Mouse (Mus musculus) urinary bladder, postnatal 14 days (tissue): ENCODE results near the gene Fgd1.

Experiments used
- DNase-seq: peaks from one replicate; pipeline ENCODE4 v3.0.0; 2021; ENCODE audit warnings: low spot score

Fgd1 gene

DNA sequence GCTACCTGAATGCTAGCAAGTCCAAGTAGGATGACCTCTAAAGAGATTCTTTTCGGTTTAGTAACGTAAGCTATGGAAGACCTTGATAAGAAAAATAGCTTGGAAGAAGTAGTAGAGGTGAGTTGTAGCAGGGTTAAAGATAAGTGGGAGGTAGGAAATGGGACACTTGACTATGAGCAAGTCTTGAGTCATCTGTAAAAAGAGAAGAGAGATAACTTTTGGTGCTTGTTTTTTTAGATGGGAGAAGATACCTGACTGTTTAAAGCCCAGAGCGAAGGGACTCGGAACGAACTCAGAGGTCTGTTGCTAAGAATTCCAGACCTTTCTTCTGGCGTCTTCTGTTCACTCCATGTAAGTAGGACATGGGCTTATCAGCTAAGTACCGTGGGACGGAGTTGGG lies at the start of gene Fgd1:
Gene Fgd1, plus strand, starts transcription at position 301 of the 400 bp plus-strand sequence.
- no peak for DNase-seq

DNA sequence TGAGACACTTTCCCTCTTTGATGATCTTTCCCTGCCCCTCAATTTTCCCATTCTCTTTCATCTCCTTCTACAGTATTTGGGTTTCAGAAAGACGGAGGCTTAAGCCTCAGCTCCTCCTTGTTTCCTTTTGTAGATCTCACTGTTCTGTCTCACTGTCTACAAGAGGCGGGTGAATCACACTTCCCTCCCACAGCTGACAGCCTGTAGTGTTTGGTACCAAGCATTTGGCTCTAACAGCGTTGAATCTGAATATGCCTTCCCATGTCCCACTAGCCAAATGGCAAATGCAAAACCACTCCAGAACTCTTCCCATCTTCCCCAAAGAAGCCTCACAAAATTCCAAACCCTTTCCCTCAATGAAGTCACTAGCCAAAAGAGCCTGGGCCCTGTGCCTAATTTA lies 49.2 kb upstream of the Fgd1 start:
- DNase-seq, result no peak

GRCm38 (mm10) chrX:151016938-151017877 lies 28.7 kb upstream of the Fgd1 start, which contains the start of gene Gnl3l:
Gene Gnl3l, minus strand, starts transcription at chrX:151017322.
- DNase-seq, result peak; percentile 88

DNA sequence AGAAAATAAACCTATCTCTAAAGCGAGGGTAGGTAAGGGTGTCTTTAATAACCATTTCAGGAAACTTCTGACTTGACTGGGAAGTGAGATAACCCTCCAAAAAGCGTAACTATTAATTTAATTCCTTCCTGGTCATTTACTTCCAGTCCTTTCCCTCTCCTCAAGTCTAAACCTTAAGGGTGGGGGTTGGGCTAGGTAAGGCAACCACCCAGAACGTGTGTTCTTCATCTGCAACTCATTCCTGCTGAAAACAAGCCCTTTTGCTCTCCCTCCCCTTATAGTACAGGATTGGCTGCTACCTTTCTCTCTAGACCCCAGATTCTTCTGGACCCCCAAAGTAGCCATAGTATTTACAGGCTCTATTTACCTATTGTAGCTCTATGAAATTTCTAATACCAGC lies 28.1 kb upstream of the Fgd1 start:
- no peak for DNase-seq

- no peak for DNase-seq
These were observed 27.2 kb upstream of the Fgd1 start for GRCm38 (mm10) chrX:151018798-151019197.

GRCm38 (mm10) chrX:151031400-151031799 lies 14.6 kb upstream of the Fgd1 start:
- no peak for DNase-seq

GRCm38 (mm10) chrX:151041223-151041622 lies 4.7 kb upstream of the Fgd1 start:
- DNase-seq, result no peak

DNA sequence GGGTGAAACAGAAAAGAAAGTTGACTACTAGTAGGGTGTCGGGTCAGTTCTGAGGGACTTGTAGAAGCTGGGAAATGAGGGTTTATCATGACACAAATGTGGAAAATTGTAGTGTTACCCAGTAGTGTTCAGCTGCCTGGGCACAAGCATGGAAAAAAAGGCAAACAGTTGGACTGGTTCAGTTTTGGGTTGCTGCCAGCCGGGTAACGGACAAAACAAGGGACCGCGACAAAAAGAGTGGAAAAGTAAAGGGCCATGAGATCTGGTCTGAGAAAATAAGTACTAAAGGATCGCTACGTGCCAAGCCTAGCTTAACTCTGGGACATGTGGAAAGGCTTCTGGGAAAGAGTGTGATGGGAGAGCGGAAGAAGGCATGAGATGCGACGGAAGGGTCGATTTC lies 371 bp downstream of the Fgd1 start:
- DNase-seq, result no peak

GRCm38 (mm10) chrX:151046777-151047430 lies 954 bp downstream of the Fgd1 start:
- peak; percentile 88 for DNase-seq

DNA sequence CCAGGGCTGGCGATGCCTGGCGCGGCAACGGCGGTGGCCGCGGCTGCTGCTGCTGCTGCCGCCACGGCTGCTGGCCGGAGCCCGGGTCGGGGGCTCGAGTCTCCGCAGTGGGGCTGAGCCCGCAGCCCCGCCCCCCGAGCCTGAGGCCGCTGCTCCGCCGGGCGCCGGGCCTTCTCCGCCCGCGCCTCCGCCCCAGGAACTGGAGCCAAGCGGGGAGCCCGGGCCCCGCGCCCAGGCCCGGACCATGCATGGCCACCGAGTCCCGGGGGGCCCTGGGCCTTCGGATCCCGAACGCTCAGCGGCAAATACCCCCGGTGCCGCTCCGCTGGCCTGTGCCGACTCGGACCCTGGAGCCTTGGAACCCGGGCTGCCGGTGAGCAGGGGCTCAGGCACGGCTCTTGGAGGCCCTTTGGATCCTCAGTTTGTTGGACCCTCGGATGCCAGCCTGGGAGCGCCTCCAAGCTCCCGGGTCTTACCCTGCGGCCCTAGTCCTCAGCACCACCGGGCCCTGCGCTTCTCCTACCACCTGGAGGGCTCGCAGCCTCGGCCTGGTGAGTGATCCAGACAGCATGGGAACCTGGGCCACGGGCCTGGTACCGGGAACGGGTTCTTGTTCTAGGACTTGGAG lies 1.6 kb downstream of the Fgd1 start:
- peak; percentile 12 for DNase-seq

- no peak for DNase-seq
These were observed 3.8 kb downstream of the Fgd1 start for GRCm38 (mm10) chrX:151049661-151050215.

GRCm38 (mm10) chrX:151050337-151050736 lies 4.4 kb downstream of the Fgd1 start:
- DNase-seq, result peak; percentile 44

DNA sequence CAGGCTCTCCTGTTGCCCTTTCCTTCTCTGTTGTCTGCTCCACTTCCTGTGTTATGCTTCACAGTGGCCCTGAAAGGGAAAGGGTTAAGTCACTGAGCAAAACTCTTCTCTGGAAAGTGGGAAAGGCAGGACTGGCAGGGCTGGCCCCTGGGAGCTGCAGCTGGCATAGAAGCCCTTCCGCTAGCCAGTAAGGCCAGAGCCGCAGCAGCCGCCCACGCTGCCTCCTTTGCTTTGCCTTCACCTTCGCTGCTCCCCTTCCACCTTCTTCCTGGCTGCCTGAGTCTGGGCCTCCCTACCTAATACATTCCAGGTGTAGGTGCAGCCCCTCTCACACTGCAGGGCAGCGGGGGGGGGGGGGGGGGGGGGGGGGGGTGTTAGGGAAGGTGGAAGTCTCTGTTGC lies 8.5 kb downstream of the Fgd1 start:
- DNase-seq, result no peak

DNA sequence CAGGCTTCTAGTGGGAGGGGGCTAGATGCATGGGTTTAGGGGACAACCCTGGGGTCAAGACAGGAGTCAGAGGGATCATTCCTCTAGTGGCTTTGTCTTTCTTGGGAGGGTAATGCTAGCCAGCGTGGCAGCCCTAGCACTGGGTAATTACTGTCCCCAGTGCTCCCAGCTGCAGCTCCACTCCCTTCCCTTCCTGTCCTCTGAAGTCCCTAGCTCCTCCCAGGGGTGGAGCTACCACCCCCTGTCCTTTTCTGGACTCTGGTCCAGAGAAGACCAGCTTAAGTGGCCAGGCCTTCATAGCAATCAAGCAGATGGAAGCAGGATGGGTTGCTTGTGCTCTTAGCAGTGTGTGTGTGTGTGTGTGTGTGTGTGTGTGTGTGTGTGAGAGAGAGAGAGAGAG lies 9.6 kb downstream of the Fgd1 start:
- peak; percentile 12 for DNase-seq

DNA sequence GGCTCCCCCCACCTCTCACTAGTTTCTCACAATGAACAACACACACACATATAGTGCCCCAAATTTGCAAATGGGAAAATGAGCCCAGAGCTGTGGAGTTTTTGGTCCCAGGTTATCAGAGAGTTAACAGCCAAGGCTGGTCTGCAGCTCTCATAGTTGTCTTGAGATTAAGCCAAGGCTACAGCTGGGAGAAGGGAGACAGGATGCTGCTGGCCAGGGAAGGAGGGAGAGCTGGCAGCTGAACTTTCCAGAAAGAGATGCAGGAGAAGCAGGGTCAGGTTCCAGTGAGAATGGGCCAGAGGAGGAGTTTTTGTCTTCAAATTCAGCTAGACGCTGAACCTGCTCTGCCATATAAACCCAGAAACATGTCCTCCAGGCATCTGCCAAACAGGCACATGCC lies 13.4 kb downstream of the Fgd1 start:
- peak; percentile 13 for DNase-seq

DNA sequence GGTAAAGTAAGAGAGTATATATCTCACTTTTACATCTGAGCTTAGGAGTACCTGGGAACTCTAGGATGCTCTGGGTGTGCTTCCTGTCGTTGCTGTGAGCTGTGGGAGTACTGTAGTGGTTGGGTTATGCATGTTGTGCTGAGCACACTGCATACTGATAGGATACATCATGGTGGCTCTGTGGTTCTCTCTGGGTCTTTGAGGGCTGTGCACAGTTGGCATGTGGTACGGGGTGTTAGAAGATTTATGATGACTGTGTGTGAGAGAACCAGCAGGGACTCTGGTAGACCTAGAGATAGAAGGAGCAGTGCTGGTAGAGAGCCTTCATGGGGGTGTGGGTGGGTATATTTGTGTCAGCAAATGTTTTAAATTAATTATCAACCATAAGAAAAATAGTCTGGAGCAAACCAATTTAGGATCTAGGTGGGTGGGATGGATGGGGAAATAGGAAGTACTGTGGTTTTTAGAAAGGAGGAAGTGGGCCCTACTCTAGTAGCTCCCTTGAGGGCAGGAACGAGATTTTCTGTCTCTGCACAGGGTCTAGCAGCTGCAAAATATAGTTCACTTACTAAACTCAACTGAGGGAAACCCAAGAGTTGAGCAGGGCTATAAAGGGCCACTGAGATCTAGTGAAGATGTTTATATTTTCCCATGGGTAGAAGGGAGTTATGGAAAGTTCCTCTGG lies 15.8 kb downstream of the Fgd1 start:
- no peak for DNase-seq

DNA sequence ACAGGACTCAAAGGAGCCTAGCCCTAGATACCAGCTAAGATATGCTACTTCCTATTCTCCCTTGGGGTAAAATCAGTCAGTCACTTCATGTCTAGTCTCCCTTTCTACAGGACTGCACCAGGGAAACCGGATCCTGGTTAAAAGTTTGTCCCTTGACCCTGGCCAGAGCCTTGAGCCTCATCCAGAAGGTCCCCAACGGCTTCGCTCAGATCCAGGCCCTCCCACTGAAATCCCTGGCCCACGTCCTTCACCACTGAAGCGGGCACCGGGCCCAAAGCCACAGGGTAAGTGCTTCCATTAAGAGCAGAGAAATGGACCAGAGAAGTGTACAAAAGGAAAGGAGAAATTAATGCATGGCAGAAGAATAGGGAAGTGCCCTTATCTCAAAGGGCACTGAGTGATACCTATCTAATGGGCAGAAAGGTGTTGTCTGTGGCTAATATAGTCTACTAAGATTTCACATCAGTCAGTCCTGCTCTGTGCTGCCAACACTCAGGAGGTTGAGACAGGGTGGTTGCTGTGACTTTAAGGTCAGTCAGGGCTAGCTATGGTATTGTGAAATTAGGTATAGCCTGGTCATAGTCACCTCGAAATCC lies 20.2 kb downstream of the Fgd1 start:
- DNase-seq, result no peak

- no peak for DNase-seq
These were observed 21.9 kb downstream of the Fgd1 start for GRCm38 (mm10) chrX:151067876-151068275.

GRCm38 (mm10) chrX:151076007-151076406 lies 30.1 kb downstream of the Fgd1 start:
- DNase-seq, result no peak

- DNase-seq, result no peak
These were observed 31.1 kb downstream of the Fgd1 start for GRCm38 (mm10) chrX:151076941-151077485.

DNA sequence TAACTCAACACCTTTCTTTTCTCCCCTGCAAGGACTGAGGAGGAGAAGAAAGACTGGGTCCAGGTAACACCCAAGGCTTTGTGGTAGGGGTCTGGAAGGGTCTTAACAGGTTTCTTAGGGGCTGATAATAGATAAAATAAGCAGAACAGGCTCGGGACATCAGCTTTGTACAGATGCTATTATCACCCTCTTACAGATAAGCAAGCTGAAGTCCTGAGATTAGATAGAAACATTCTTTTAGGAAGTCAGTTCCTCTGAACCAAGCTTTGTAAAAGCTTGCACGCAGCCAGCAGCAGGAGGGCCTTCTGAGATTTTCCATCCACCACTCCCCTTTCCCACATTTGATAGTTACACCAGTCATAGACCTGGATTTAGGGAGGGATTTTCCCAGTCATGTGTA lies 39.6 kb downstream of the Fgd1 start:
- no peak for DNase-seq
